In genomic region chr1:189689050-189689833, GRCm38 (mm10) we compare ENCODE assay signal across 9 mouse cellular contexts. TPM values are rescaled to one million over a fixed set of nuclear protein-coding genes. Genes with fewer than 3 reads are reported as not detected.
DNase-seq lines count a peak whose midpoint lies in the region; ATAC-seq and TF ChIP-seq lines count a peak whose summit lies in the region.
"Had no signal": no experiment of that assay in that cellular context is flagged by ENCODE, and none has a peak within 500 bp of the region (broad histone marks: within the 10 kb centered on the region; RNA-seq: fewer than 3 reads in every experiment).

No protein-coding gene starts in this region.

- peak overlapping the region; percentile 77 for H3K4me3 ChIP-seq in kidney, embryonic 15.5 days (replicated peaks)
- peak overlapping the region; percentile 88 for H3K4me3 ChIP-seq in embryonic facial prominence, embryonic 11.5 days (ENCODE audit: low read depth, low read length)
- H3K4me3 ChIP-seq in intestine, embryonic 15.5 days (replicated peaks): peak overlapping the region; percentile 80
- H3K4me3 ChIP-seq in midbrain, postnatal 0 days (ENCODE audit: low read depth, low read length): no peak overlapping the region

- peak overlapping the region; percentile 59 for H3K27ac ChIP-seq in kidney, embryonic 15.5 days
- H3K27ac ChIP-seq in embryonic facial prominence, embryonic 11.5 days (replicated peaks; ENCODE audit: low read depth, low read length): 0 out of 2 replicates have a peak overlapping the region, but pooled peaks have one; percentile 10
- no peak overlapping the region for H3K27ac ChIP-seq in intestine, embryonic 15.5 days
- no peak overlapping the region for H3K27ac ChIP-seq in midbrain, postnatal 0 days (ENCODE audit: low read depth, low read length)

- WGBS in kidney, embryonic 15.5 days: 31% methylated on average over 4 of the region's 4 CpGs
- WGBS in embryonic facial prominence, embryonic 11.5 days: 38% methylated on average over 4 of the region's 4 CpGs
- 28% methylated on average over 4 of the region's 4 CpGs for WGBS in intestine, embryonic 15.5 days
- 17% methylated on average over 4 of the region's 4 CpGs for WGBS in midbrain, postnatal 0 days

- no peak for ATAC-seq in kidney, embryonic 15.5 days (replicated peaks; ENCODE audit: low FRiP score)
- ATAC-seq in embryonic facial prominence, embryonic 11.5 days (replicated peaks; ENCODE audit: insufficient number of reproducible peaks, low FRiP score, low TSS enrichment, low read depth): no peak
- no peak for ATAC-seq in intestine, embryonic 15.5 days
- no peak for ATAC-seq in midbrain, postnatal 0 days (ENCODE audit: low FRiP score)
- no peak for ATAC-seq in frontal cortex, adult (ENCODE audit: low TSS enrichment)

- H3K9me3 ChIP-seq in kidney, embryonic 15.5 days (replicated peaks): no peaks in the 10 kb centered on the region
- H3K9me3 ChIP-seq in embryonic facial prominence, embryonic 11.5 days (replicated peaks; ENCODE audit: control insufficient read depth, low read length): no peaks in the 10 kb centered on the region
- H3K9me3 ChIP-seq in intestine, embryonic 15.5 days: no peaks in the 10 kb centered on the region
- no peaks in the 10 kb centered on the region for H3K9me3 ChIP-seq in midbrain, postnatal 0 days (ENCODE audit: low read length)

- peak overlapping the region; percentile 85 for H3K4me2 ChIP-seq in kidney, embryonic 15.5 days
- peak overlapping the region; percentile 47 for H3K4me2 ChIP-seq in embryonic facial prominence, embryonic 11.5 days (ENCODE audit: low read depth, low read length)
- H3K4me2 ChIP-seq in intestine, embryonic 15.5 days (replicated peaks): peak overlapping the region; percentile 64
- peak overlapping the region; percentile 64; the same call in 1 of the 2 replicates for H3K4me2 ChIP-seq in midbrain, postnatal 0 days (ENCODE audit: low read depth, low read length, poor library complexity, severe bottlenecking)

- no peak overlapping the region for H3K9ac ChIP-seq in kidney, embryonic 15.5 days
- H3K9ac ChIP-seq in embryonic facial prominence, embryonic 11.5 days (replicated peaks; ENCODE audit: low read length): peak overlapping the region; percentile 30
- peak overlapping the region; percentile 39; the same call in 1 of the 2 replicates for H3K9ac ChIP-seq in intestine, embryonic 15.5 days
- H3K9ac ChIP-seq in midbrain, postnatal 0 days (replicated peaks; ENCODE audit: low read length, poor library complexity, severe bottlenecking): no peak overlapping the region

- no peak for TF ChIP-seq CTCF in midbrain, postnatal 0 days (IDR thresholded peaks at IDR 0.05)

- H3K36me3 ChIP-seq in kidney, embryonic 15.5 days: peaks cover 11% of the 10 kb centered on the region
- no peaks in the 10 kb centered on the region; the same call in 1 of the 2 replicates for H3K36me3 ChIP-seq in embryonic facial prominence, embryonic 11.5 days (replicated peaks; ENCODE audit: control insufficient read depth, insufficient read depth, low read depth, low read length)
- H3K36me3 ChIP-seq in intestine, embryonic 15.5 days: no peaks in the 10 kb centered on the region
- no peaks in the 10 kb centered on the region for H3K36me3 ChIP-seq in midbrain, postnatal 0 days (ENCODE audit: insufficient read depth, low read length)

- no peak for DNase-seq in kidney, adult 8-10 months
- DNase-seq in embryonic facial prominence, embryonic 11.5 days (ENCODE audit: low spot score): peak; percentile 43
- DNase-seq in midbrain, postnatal 0 days (ENCODE audit: low spot score): no peak
- DNase-seq in cerebellum, adult 9-11 months: no peak
- no peak for DNase-seq in thymus, postnatal 36 days
- DNase-seq: cerebellum, adult 8-10 months had no signal

- peaks cover 31% of the 10 kb centered on the region for H3K4me1 ChIP-seq in kidney, embryonic 15.5 days
- H3K4me1 ChIP-seq in embryonic facial prominence, embryonic 11.5 days (ENCODE audit: control insufficient read depth, insufficient read depth, low read length): peaks cover 2% of the 10 kb centered on the region; the same call in 1 of the 2 replicates
- H3K4me1 ChIP-seq in intestine, embryonic 15.5 days (replicated peaks): peaks cover 14% of the 10 kb centered on the region
- peaks cover 3% of the 10 kb centered on the region; the same call in 1 of the 2 replicates for H3K4me1 ChIP-seq in midbrain, postnatal 0 days (ENCODE audit: insufficient read depth, low read length)

- H3K27me3 ChIP-seq in kidney, embryonic 15.5 days: no peaks in the 10 kb centered on the region
- no peaks in the 10 kb centered on the region for H3K27me3 ChIP-seq in embryonic facial prominence, embryonic 11.5 days (ENCODE audit: control insufficient read depth, insufficient read depth, low read length)
- no peaks in the 10 kb centered on the region for H3K27me3 ChIP-seq in intestine, embryonic 15.5 days (replicated peaks)
- H3K27me3 ChIP-seq in midbrain, postnatal 0 days (ENCODE audit: insufficient read depth, low read length): no peaks in the 10 kb centered on the region

RNA-seq across cellular contexts. Expression of gene Cenpf, which starts 1.4 kb away (rescaled TPM):
- 80.6 and 92.5 TPM in 2 replicates for polyA plus RNA-seq in kidney, embryonic 15.5 days (2015; fragmentation: Nextera tagmentation; extraction: Ambion mirVana)
- 95.3 and 106 TPM in 2 replicates for polyA plus RNA-seq in embryonic facial prominence, embryonic 11.5 days (2014; fragmentation: Nextera tagmentation; extraction: Ambion mirVana)
- 60.6 and 72.0 TPM in 2 replicates for polyA plus RNA-seq in intestine, embryonic 15.5 days (2015; fragmentation: Nextera tagmentation; extraction: Ambion mirVana)
- total RNA-seq in midbrain, postnatal 0 days (2014; rRNA removed): 1.8 and 3.0 TPM in 2 replicates
- polyA plus RNA-seq in midbrain, postnatal 0 days (2015; fragmentation: Nextera tagmentation; extraction: Ambion mirVana): 4.3 and 6.8 TPM in 2 replicates

RNA-seq across cellular contexts. Expression of gene Ptpn14, which starts 38.8 kb away (rescaled TPM):
- polyA plus RNA-seq in kidney, embryonic 15.5 days (2015; fragmentation: Nextera tagmentation; extraction: Ambion mirVana): 17.1 and 17.3 TPM in 2 replicates
- 7.7 and 8.0 TPM in 2 replicates for polyA plus RNA-seq in embryonic facial prominence, embryonic 11.5 days (2014; fragmentation: Nextera tagmentation; extraction: Ambion mirVana)
- 4.9 and 6.2 TPM in 2 replicates for polyA plus RNA-seq in intestine, embryonic 15.5 days (2015; fragmentation: Nextera tagmentation; extraction: Ambion mirVana)
- total RNA-seq in midbrain, postnatal 0 days (2014; rRNA removed): 5.1 and 6.5 TPM in 2 replicates
- polyA plus RNA-seq in midbrain, postnatal 0 days (2015; fragmentation: Nextera tagmentation; extraction: Ambion mirVana): 1.1 and 1.2 TPM in 2 replicates

Comparison
In these comparisons a context has a peak if more than half of its experiments do, and no peak if none do; other contexts are left out.
1. H3K27ac ChIP-seq: peak in kidney, embryonic 15.5 days (single experiment) and embryonic facial prominence, embryonic 11.5 days (single experiment); none in intestine, embryonic 15.5 days (single experiment) and midbrain, postnatal 0 days (single experiment).
2. H3K9ac ChIP-seq: peak in embryonic facial prominence, embryonic 11.5 days (single experiment) and intestine, embryonic 15.5 days (single experiment); none in kidney, embryonic 15.5 days (single experiment) and midbrain, postnatal 0 days (single experiment).
3. Peak in every context shown above with its lines, with median percentiles within 50 percentile points of each other: H3K4me2 ChIP-seq.